8 mouse cellular contexts compared by ENCODE assay signal in genomic region chr2:120068555-120069465, GRCm38 (mm10). TPM values are rescaled to one million over a fixed set of nuclear protein-coding genes. Genes with fewer than 3 reads are reported as not detected.
DNase-seq lines count a peak whose midpoint lies in the region; ATAC-seq and TF ChIP-seq lines count a peak whose summit lies in the region.

No protein-coding gene starts in this region.

- H3K4me3 ChIP-seq in ES-E14 (ENCODE audit: insufficient read depth in 1 of 2, low read depth in 1 of 2, low read length in 2 of 2, poor library complexity in 1 of 2, severe bottlenecking in 1 of 2) = peak overlapping the region; percentile 71 to 75
- H3K4me3 ChIP-seq in hindbrain, embryonic 12.5 days = no peak overlapping the region
- H3K4me3 ChIP-seq in liver, adult 2 months (ENCODE audit: insufficient read depth, low read depth, low read length) = no peak overlapping the region
- no peak overlapping the region for H3K4me3 ChIP-seq in neural tube, embryonic 14.5 days (ENCODE audit: low read depth, low read length)

- no peak for TF ChIP-seq POLR2A in liver, adult 2 months (IDR thresholded peaks at IDR 0.05; ENCODE audit: extremely low read depth, insufficient read depth, low read length)

- ATAC-seq in hindbrain, embryonic 12.5 days (ENCODE audit: low FRiP score) = peak; percentile 45; the same call in 1 of the 2 replicates
- peak; percentile 31; the same call in 1 of the 2 replicates for ATAC-seq in neural tube, embryonic 14.5 days (ENCODE audit: low read depth)

- H3K27me3 ChIP-seq in hindbrain, embryonic 12.5 days = no peaks in the 10 kb centered on the region
- no peaks in the 10 kb centered on the region for H3K27me3 ChIP-seq in liver, adult 2 months (ENCODE audit: control insufficient read depth, insufficient read depth, low read length)
- no peaks in the 10 kb centered on the region for H3K27me3 ChIP-seq in neural tube, embryonic 14.5 days (ENCODE audit: control insufficient read depth, insufficient read depth, low read length)

- in situ Hi-C loops in ES-E14 (cut with MboI; ENCODE audit: low sequenced_read_pairs in 2 of 2, unreplicated experiment in 2 of 2) = no loop called here

- H3K27ac ChIP-seq in ES-E14 (ENCODE audit: insufficient read depth, low read depth, low read length, poor library complexity, severe bottlenecking) = no peak overlapping the region
- no peak overlapping the region for H3K27ac ChIP-seq in hindbrain, embryonic 12.5 days
- H3K27ac ChIP-seq in liver, adult 2 months (replicated peaks; ENCODE audit: insufficient read depth, low read depth, low read length) = no peak overlapping the region
- no peak overlapping the region for H3K27ac ChIP-seq in neural tube, embryonic 14.5 days (ENCODE audit: low read depth, low read length)

- peak; percentile 86 for TF ChIP-seq CTCF in liver, adult 2 months (IDR thresholded peaks at IDR 0.05; ENCODE audit: low read depth, low read length)

- no peaks in the 10 kb centered on the region for H3K79me2 ChIP-seq in liver, adult 2 months (ENCODE audit: control insufficient read depth, insufficient read depth, low read length)

- 44% methylated on average over 16 of the region's 16 CpGs for WGBS in hindbrain, embryonic 12.5 days
- WGBS in liver, adult 2 months = 57% methylated on average over 16 of the region's 16 CpGs
- 46% methylated on average over 16 of the region's 16 CpGs for WGBS in neural tube, embryonic 14.5 days

- no peak overlapping the region for H3K4me2 ChIP-seq in hindbrain, embryonic 12.5 days (replicated peaks)
- no peak overlapping the region for H3K4me2 ChIP-seq in neural tube, embryonic 14.5 days (ENCODE audit: low read depth, low read length)

- H3K36me3 ChIP-seq in ES-E14 (ENCODE audit: control insufficient read depth, insufficient read depth, low read length, poor library complexity, severe bottlenecking) = no peaks in the 10 kb centered on the region
- no peaks in the 10 kb centered on the region for H3K36me3 ChIP-seq in hindbrain, embryonic 12.5 days
- no peaks in the 10 kb centered on the region for H3K36me3 ChIP-seq in liver, adult 2 months (ENCODE audit: control insufficient read depth, insufficient read depth, low read length)
- no peaks in the 10 kb centered on the region for H3K36me3 ChIP-seq in neural tube, embryonic 14.5 days (ENCODE audit: control insufficient read depth, insufficient read depth, low read length)

- peak; percentile 59 for DNase-seq in adrenal gland, adult 2 months
- DNase-seq in adrenal gland, adult 18-20 months (ENCODE audit: low spot score in 2 of 2) = no peak
- no peak for DNase-seq in ES-E14 (ENCODE audit: low read depth, low spot score)
- peak; percentile 76 for DNase-seq in embryo, embryonic 10 days (ENCODE audit: low spot score)
- peak; percentile 41 for DNase-seq in liver, adult 2 months (ENCODE audit: extremely low read depth, low read depth, low spot score)
- no peak for DNase-seq in right cerebral cortex, postnatal 36 days (ENCODE audit: low spot score in 2 of 2)

- H3K9me3 ChIP-seq in ES-E14 (ENCODE audit: control insufficient read depth, insufficient read depth, low read depth, low read length) = no peaks in the 10 kb centered on the region
- no peaks in the 10 kb centered on the region for H3K9me3 ChIP-seq in hindbrain, embryonic 12.5 days (replicated peaks)
- no peaks in the 10 kb centered on the region for H3K9me3 ChIP-seq in neural tube, embryonic 14.5 days (ENCODE audit: control insufficient read depth, low read length)

- H3K4me1 ChIP-seq in ES-E14 (ENCODE audit: control insufficient read depth in 2 of 2, insufficient read depth in 2 of 2, low read length in 2 of 2, poor library complexity in 1 of 2) = peaks cover 0 to 4% of the 10 kb centered on the region in 2 experiments; a peak in 1 of 4 replicates
- peaks cover 12% of the 10 kb centered on the region for H3K4me1 ChIP-seq in hindbrain, embryonic 12.5 days
- H3K4me1 ChIP-seq in liver, adult 2 months (ENCODE audit: control insufficient read depth, insufficient read depth, low read length) = no peaks in the 10 kb centered on the region
- no peaks in the 10 kb centered on the region for H3K4me1 ChIP-seq in neural tube, embryonic 14.5 days (ENCODE audit: control insufficient read depth, insufficient read depth, low read length)

- H3K9ac ChIP-seq in ES-E14 (ENCODE audit: insufficient read depth, low read depth, low read length, poor library complexity, severe bottlenecking) = peak overlapping the region; percentile 72
- H3K9ac ChIP-seq in hindbrain, embryonic 12.5 days = 0 out of 2 replicates have a peak overlapping the region, but pooled peaks have one; percentile 18
- no peak overlapping the region for H3K9ac ChIP-seq in liver, adult 2 months (ENCODE audit: low read depth, low read length)
- H3K9ac ChIP-seq in neural tube, embryonic 14.5 days (replicated peaks; ENCODE audit: low read depth, low read length) = peak overlapping the region; percentile 21

TF ChIP-seq in ES-E14, 5 proteins besides CTCF, POLR2A, EP300 and RAD21:
- TF ChIP-seq ZNF384 (IDR thresholded peaks at IDR 0.05; ENCODE audit: low read depth, low read length) = no peak
- TF ChIP-seq ZC3H11A (IDR thresholded peaks at IDR 0.05; ENCODE audit: borderline replicate concordance, low read depth, low read length) = peak; percentile 12; the same call in 1 of the 2 replicates

RNA-seq across cellular contexts. Expression of gene Pla2g4b, which starts 35.6 kb away (rescaled TPM):
- total RNA-seq in adrenal gland, adult 2 months (2021) = 1 to 10 TPM; 1.4 to 2.2 TPM
- polyA plus RNA-seq in adrenal gland, adult 2 months (2012; rRNA removed) = 10.0 and 10.2 TPM in 2 replicates
- 1 to 10 TPM; 1.9 to 2.4 TPM for total RNA-seq in adrenal gland, adult 18-20 months (2021)
- total RNA-seq in ES-E14 (2012; rRNA removed) = 2.7 and 6.3 TPM in 2 replicates
- 5.0 and 6.3 TPM in 2 replicates for polyA plus RNA-seq in hindbrain, embryonic 12.5 days (2016; fragmentation: Nextera tagmentation; extraction: Ambion mirVana)
- 0.37 and 1.7 TPM in 2 replicates for total RNA-seq in liver, adult 2 months (2014; rRNA removed)
- 2.0 and 2.4 TPM in 2 replicates for polyA plus RNA-seq in liver, adult 2 months (2012; rRNA removed)
- polyA plus RNA-seq in neural tube, embryonic 14.5 days (2014; fragmentation: Nextera tagmentation; extraction: Ambion mirVana) = 3.2 and 4.3 TPM in 2 replicates

RNA-seq across cellular contexts. Expression of gene Gm28042, which starts 41.5 kb away (rescaled TPM):
- under 1 TPM; 0.78 to 0.93 TPM for total RNA-seq in adrenal gland, adult 2 months (2021)
- polyA plus RNA-seq in adrenal gland, adult 2 months (2012; rRNA removed) = 9.0 and 9.3 TPM in 2 replicates
- 1 to 10 TPM; 1.5 to 1.7 TPM for total RNA-seq in adrenal gland, adult 18-20 months (2021)
- total RNA-seq in ES-E14 (2012; rRNA removed) = 2.9 and 7.3 TPM in 2 replicates
- polyA plus RNA-seq in hindbrain, embryonic 12.5 days (2016; fragmentation: Nextera tagmentation; extraction: Ambion mirVana) = 5.5 and 6.1 TPM in 2 replicates
- 0.13 and 1.5 TPM in 2 replicates for total RNA-seq in liver, adult 2 months (2014; rRNA removed)
- 0.91 and 1.8 TPM in 2 replicates for polyA plus RNA-seq in liver, adult 2 months (2012; rRNA removed)
- polyA plus RNA-seq in neural tube, embryonic 14.5 days (2014; fragmentation: Nextera tagmentation; extraction: Ambion mirVana) = 7.3 and 7.5 TPM in 2 replicates

RNA-seq across cellular contexts. Expression of gene Jmjd7, which starts 41.5 kb away (rescaled TPM):
- total RNA-seq in adrenal gland, adult 2 months (2021) = 1 to 10 TPM; 5.9 to 7.6 TPM
- polyA plus RNA-seq in adrenal gland, adult 2 months (2012; rRNA removed) = 7.1 and 7.9 TPM in 2 replicates
- total RNA-seq in adrenal gland, adult 18-20 months (2021) = 1 to 10 TPM; 5.4 to 6.2 TPM
- 7.2 and 12.6 TPM in 2 replicates for total RNA-seq in ES-E14 (2012; rRNA removed)
- polyA plus RNA-seq in hindbrain, embryonic 12.5 days (2016; fragmentation: Nextera tagmentation; extraction: Ambion mirVana) = 22.2 and 22.4 TPM in 2 replicates
- total RNA-seq in liver, adult 2 months (2014; rRNA removed) = 1.7 and 2.8 TPM in 2 replicates
- 4.6 and 6.5 TPM in 2 replicates for polyA plus RNA-seq in liver, adult 2 months (2012; rRNA removed)
- polyA plus RNA-seq in neural tube, embryonic 14.5 days (2014; fragmentation: Nextera tagmentation; extraction: Ambion mirVana) = 22.8 and 25.3 TPM in 2 replicates

Comparison
In these comparisons a context has a peak if more than half of its experiments do, and no peak if none do; other contexts are left out.
1. DNase-seq: peak in adrenal gland, adult 2 months (single experiment), embryo, embryonic 10 days (single experiment) and liver, adult 2 months (single experiment); none in adrenal gland, adult 18-20 months (0 of 2), ES-E14 (single experiment) and right cerebral cortex, postnatal 36 days (0 of 2).
2. H3K4me3 ChIP-seq: peak in ES-E14 (2 of 2); none in hindbrain, embryonic 12.5 days (single experiment), liver, adult 2 months (single experiment) and neural tube, embryonic 14.5 days (single experiment).